Mouse (Mus musculus): ENCODE data around the gene Tmem116.

GRCm38 (mm10) chr5:121547084-121547483 lies 95.4 kb downstream of the Tmem116 start:
- TF ChIP-seq CTCF (IDR thresholded peaks at IDR 0.05; ENCODE audit: extremely low read depth, insufficient read length, insufficient replicate concordance, low read depth, low read length) = no peak
- no peak for TF ChIP-seq POLR2A (IDR thresholded peaks at IDR 0.05; ENCODE audit: low read depth, low read length)
